Mouse (Mus musculus) olfactory bulb, adult 2 months (tissue): ENCODE results near the gene Mr1.

Experiments used
- CTCF ChIP-seq: fragments of 200-500 bp; IDR thresholded peaks from 2 replicates; pipeline ENCODE4 v1.5.1; 2012; ENCODE audit warnings: low read depth, mild to moderate bottlenecking, low read length, moderate library complexity; ENCODE audit not compliant: insufficient read depth
- POLR2A ChIP-seq: fragments of 200-500 bp; IDR thresholded peaks from 2 replicates; pipeline ENCODE4 v1.6.1; 2012; ENCODE audit warnings: mild to moderate bottlenecking, low read depth, low read length, moderate library complexity; ENCODE audit not compliant: insufficient read depth

GRCm38 (mm10) chr1:155086893-155087292, 59.7 kb downstream of the Mr1 start:
- TF ChIP-seq POLR2A (no peak), CTCF (no peak)
